ENCODE assay signal across 9 mouse cellular contexts in the genomic region with DNA sequence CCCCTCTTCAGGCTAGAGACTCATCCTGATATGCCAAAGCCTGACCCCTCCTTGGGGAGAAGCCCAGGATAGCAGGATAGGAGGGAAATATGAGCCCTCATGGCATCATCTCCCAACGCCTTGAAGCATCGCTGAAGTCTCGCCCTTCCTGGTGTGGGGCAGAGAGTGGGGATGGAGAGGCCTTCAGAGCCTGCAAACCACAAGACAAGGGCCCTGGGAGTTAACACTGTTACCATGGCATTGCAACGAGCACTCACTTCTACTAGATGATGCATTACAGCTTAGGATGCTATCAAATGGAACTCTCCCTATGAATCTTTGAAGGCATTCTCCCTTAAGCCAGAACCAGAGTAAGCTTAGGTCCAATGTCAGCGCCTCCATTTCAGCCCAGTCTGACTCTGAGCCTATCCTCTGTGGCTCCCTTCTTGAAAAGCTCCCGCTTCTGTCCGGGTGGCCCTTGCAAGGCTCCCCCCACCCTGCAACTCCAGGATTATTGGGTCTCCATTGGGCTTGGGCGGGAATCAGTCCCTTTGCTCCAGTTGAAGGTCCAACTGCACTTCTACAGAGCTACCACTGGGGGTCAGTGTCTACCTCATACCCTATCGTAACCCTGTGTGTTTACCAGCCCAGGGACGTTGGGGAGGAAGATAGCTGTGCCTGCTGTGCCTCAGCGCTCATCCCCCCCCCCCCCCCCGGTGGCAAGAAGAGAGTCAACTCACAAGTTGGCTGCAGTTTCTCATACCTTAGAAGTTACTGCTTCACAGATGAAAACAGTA. TPM values are rescaled to one million over a fixed set of nuclear protein-coding genes. Genes with fewer than 3 reads are reported as not detected.
DNase-seq lines count a peak whose midpoint lies in the region; ATAC-seq and TF ChIP-seq lines count a peak whose summit lies in the region.
"Had no signal": no experiment of that assay in that cellular context is flagged by ENCODE, and none has a peak within 500 bp of the region (broad histone marks: within the 10 kb centered on the region; RNA-seq: fewer than 3 reads in every experiment).

No protein-coding gene starts in this region.

- H3K27me3 ChIP-seq in liver, postnatal 0 days (ENCODE audit: insufficient read depth, low read length) = no peaks in the 10 kb centered on the region
- H3K27me3 ChIP-seq in stomach, embryonic 14.5 days (ENCODE audit: control insufficient read depth, insufficient read depth, low read length) = no peaks in the 10 kb centered on the region

- peak; percentile 14 to 44 for DNase-seq in adrenal gland, postnatal 36 days
- no peak for DNase-seq in adrenal gland, adult 8-10 months
- peak; percentile 59 for DNase-seq in A20 (ENCODE audit: low read depth, low spot score)
- peak; percentile 44 to 60 for DNase-seq in cerebellum, postnatal 14 days
- peak; percentile 47 for DNase-seq in liver, postnatal 0 days
- DNase-seq in ovary, postnatal 36 days (ENCODE audit: low spot score) = no peak

- H3K4me3 ChIP-seq in liver, postnatal 0 days (ENCODE audit: low read depth, low read length) = no peak overlapping the region
- no peak overlapping the region for H3K4me3 ChIP-seq in stomach, embryonic 14.5 days (ENCODE audit: low read depth, low read length)
- H3K4me3 ChIP-seq: myocyte had no signal

- H3K4me1 ChIP-seq in liver, postnatal 0 days (ENCODE audit: insufficient read depth) = peaks cover 18% of the 10 kb centered on the region
- H3K4me1 ChIP-seq in stomach, embryonic 14.5 days (ENCODE audit: control insufficient read depth, insufficient read depth, low read length) = no peaks in the 10 kb centered on the region

- no peak overlapping the region for H3K9ac ChIP-seq in liver, postnatal 0 days (replicated peaks)
- H3K9ac ChIP-seq in stomach, embryonic 14.5 days (replicated peaks; ENCODE audit: low read depth, low read length) = no peak overlapping the region

- ATAC-seq in hematopoietic stem cell, adult 5-6 weeks (replicated peaks in 1 of 2; ENCODE audit: insufficient read depth in 1 of 2, low FRiP score in 2 of 2, low TSS enrichment in 1 of 2, low read depth in 1 of 2, poor library complexity in 2 of 2, severe bottlenecking in 2 of 2) = peak; percentile 84 to 88
- peak; percentile 74 for ATAC-seq in liver, postnatal 0 days
- 0 out of 2 replicates have a peak, but pooled peaks have one; percentile 61 for ATAC-seq in stomach, embryonic 14.5 days (ENCODE audit: insufficient number of reproducible peaks, insufficient read depth, low FRiP score, low read depth)

- TF ChIP-seq CTCF in liver, postnatal 0 days (IDR thresholded peaks at IDR 0.05; ENCODE audit: low read depth) = peak; percentile 93

- whole genome bisulfite sequencing in liver, postnatal 0 days (ENCODE audit: insufficient replicate concordance) = 31% methylated on average over 12 of the region's 12 CpGs
- 25% methylated on average over 12 of the region's 12 CpGs for WGBS in stomach, embryonic 14.5 days

- TF ChIP-seq EP300 in liver, postnatal 0 days (IDR thresholded peaks at IDR 0.05; ENCODE audit: low read depth) = no peak

- H3K27ac ChIP-seq in liver, postnatal 0 days (ENCODE audit: low read depth) = no peak overlapping the region
- no peak overlapping the region for H3K27ac ChIP-seq in stomach, embryonic 14.5 days (ENCODE audit: low read length)

- no peaks in the 10 kb centered on the region for H3K9me3 ChIP-seq in liver, postnatal 0 days (ENCODE audit: low read length)
- H3K9me3 ChIP-seq in stomach, embryonic 14.5 days (ENCODE audit: control insufficient read depth, low read depth, low read length) = no peaks in the 10 kb centered on the region

- no peak overlapping the region for H3K4me2 ChIP-seq in liver, postnatal 0 days (ENCODE audit: low read depth, low read length)
- no peak overlapping the region for H3K4me2 ChIP-seq in stomach, embryonic 14.5 days (replicated peaks; ENCODE audit: low read depth, low read length)

- no peaks in the 10 kb centered on the region for H3K36me3 ChIP-seq in liver, postnatal 0 days (replicated peaks; ENCODE audit: insufficient read depth, low read length)
- H3K36me3 ChIP-seq in stomach, embryonic 14.5 days (ENCODE audit: control insufficient read depth, insufficient read depth, low read length) = no peaks in the 10 kb centered on the region

RNA-seq across cellular contexts. Expression of gene Kcnip2, which starts 11.1 kb away (rescaled TPM):
- under 1 TPM; 0.23 to 0.36 TPM for total RNA-seq in adrenal gland, postnatal 36 days (2021)
- 1 to 10 TPM in 1 of 4 experiments, under 1 TPM in 3; 0.45 to 2.0 (median 0.61) TPM for total RNA-seq in adrenal gland, adult 8-10 months (2022)
- total RNA-seq in hematopoietic stem cell, adult 5-6 weeks (2017) = not detected in 2 replicates
- polyA plus RNA-seq in liver, postnatal 0 days (2015; fragmentation: Nextera tagmentation; extraction: Ambion mirVana) = 0.59 and 0.71 TPM in 2 replicates
- polyA plus RNA-seq in stomach, embryonic 14.5 days (2014; fragmentation: Nextera tagmentation; extraction: Ambion mirVana) = 1.8 TPM in 2 replicates

RNA-seq across cellular contexts. Expression of gene Mgea5, which starts 21.1 kb away (rescaled TPM):
- 10 to 100 TPM; 58.5 to 67.4 TPM for total RNA-seq in adrenal gland, postnatal 36 days (2021)
- total RNA-seq in adrenal gland, adult 8-10 months (2022) = 10 to 100 TPM; 67.3 to 95.3 (median 84.0) TPM
- total RNA-seq in hematopoietic stem cell, adult 5-6 weeks (2017) = 234 and 248 TPM in 2 replicates
- 10.3 and 10.8 TPM in 2 replicates for polyA plus RNA-seq in liver, postnatal 0 days (2015; fragmentation: Nextera tagmentation; extraction: Ambion mirVana)
- polyA plus RNA-seq in stomach, embryonic 14.5 days (2014; fragmentation: Nextera tagmentation; extraction: Ambion mirVana) = 74.4 and 74.8 TPM in 2 replicates

RNA-seq across cellular contexts. Expression of gene Npm3, which starts 55.4 kb away (rescaled TPM):
- 10 to 100 TPM; 31.7 to 38.0 TPM for total RNA-seq in adrenal gland, postnatal 36 days (2021)
- 10 to 100 TPM; 26.4 to 35.4 (median 29.2) TPM for total RNA-seq in adrenal gland, adult 8-10 months (2022)
- total RNA-seq in hematopoietic stem cell, adult 5-6 weeks (2017) = 63.4 and 85.8 TPM in 2 replicates
- polyA plus RNA-seq in liver, postnatal 0 days (2015; fragmentation: Nextera tagmentation; extraction: Ambion mirVana) = 6.3 and 6.5 TPM in 2 replicates
- 14.8 and 16.0 TPM in 2 replicates for polyA plus RNA-seq in stomach, embryonic 14.5 days (2014; fragmentation: Nextera tagmentation; extraction: Ambion mirVana)

Comparison
In these comparisons a context has a peak if more than half of its experiments do, and no peak if none do; other contexts are left out.
1. DNase-seq: peak in adrenal gland, postnatal 36 days (2 of 2), A20 (single experiment), cerebellum, postnatal 14 days (2 of 2) and liver, postnatal 0 days (single experiment); none in adrenal gland, adult 8-10 months (single experiment) and ovary, postnatal 36 days (single experiment).
2. Peak in every context shown above with its lines, with median percentiles within 50 percentile points of each other: ATAC-seq.